Mouse (Mus musculus) CH12.LX (cell line): ENCODE measurements around the gene Tbca. TPM values are rescaled to one million over a fixed set of nuclear protein-coding genes. Genes with fewer than 3 reads are reported as not detected.

Source experiments
- DNase-seq: peaks from one replicate; pipeline ENCODE4 v3.0.0-alpha.2; 2013; ENCODE audit errors: extremely low read depth
- H3K27ac ChIP-seq: 2 replicates; pipeline ENCODE4 v1.5.1; 2012; ENCODE audit warnings: low read depth, mild to moderate bottlenecking, control low read depth, moderate library complexity; ENCODE audit not compliant: insufficient read depth
- H3K27me3 ChIP-seq: replicated peaks from 2 replicates; pipeline ENCODE3; 2012; ENCODE audit warnings: inconsistent platforms
- H3K36me3 ChIP-seq, 2 experiments: replicated peaks in 1 of 2; 2 replicates each; pipeline versions ENCODE3 to v1.6.1; 2012; ENCODE audit warnings: inconsistent platforms in 1 of 2, low read length in 1 of 2, mild to moderate bottlenecking in 1 of 2, mixed read lengths in 1 of 2, moderate library complexity in 1 of 2; ENCODE audit not compliant: control insufficient read depth in 1 of 2, insufficient read depth in 1 of 2
- H3K4me1 ChIP-seq, 2 experiments: 2 replicates each; pipeline ENCODE4 v1.6.1; 2012; ENCODE audit warnings: inconsistent platforms in 1 of 2, moderate library complexity in 1 of 2; ENCODE audit not compliant: insufficient read depth in 2 of 2, control insufficient read depth in 1 of 2
- H3K4me2 ChIP-seq: 2 replicates; pipeline ENCODE4 v1.6.1; 2012; ENCODE audit warnings: low read depth, mild to moderate bottlenecking, control low read depth; ENCODE audit not compliant: poor library complexity, insufficient read depth, severe bottlenecking
- H3K4me3 ChIP-seq, 3 experiments: fragments of 150-350 bp in 1 of 3; sonication (generic) in 1 of 3; replicated peaks in 1 of 3; 2 replicates each; pipeline versions ENCODE3 to v1.5.1; 2011 to 2012; ENCODE audit warnings: low read depth in 2 of 3, low read length in 2 of 3, mild to moderate bottlenecking in 2 of 3, moderate library complexity in 2 of 3, control low read depth in 1 of 3, improper control_type of control experiment in 1 of 3, inconsistent platforms in 1 of 3, mixed read lengths in 1 of 3; ENCODE audit not compliant: poor library complexity in 1 of 3
- H3K79me2 ChIP-seq: replicated peaks from 2 replicates; pipeline ENCODE4 v1.6.1; 2012; ENCODE audit warnings: mild to moderate bottlenecking, moderate library complexity; ENCODE audit not compliant: control insufficient read depth, poor library complexity, insufficient read depth, severe bottlenecking; ENCODE audit errors: extremely low read depth
- H3K9ac ChIP-seq: 2 replicates; pipeline ENCODE4 v1.6.1; 2012; ENCODE audit warnings: low read depth, mild to moderate bottlenecking, control low read depth, moderate library complexity; ENCODE audit not compliant: insufficient read depth
- H3K9me3 ChIP-seq: replicated peaks from 2 replicates; pipeline ENCODE3; 2012; ENCODE audit warnings: low read length, inconsistent platforms, mixed read lengths
- CHD1 ChIP-seq: IDR thresholded peaks from 2 replicates; pipeline ENCODE4 v1.6.1; 2012; ENCODE audit warnings: low read depth, low read length, improper control_type of control experiment, inconsistent platforms
- CHD2 ChIP-seq: IDR thresholded peaks from 2 replicates; pipeline ENCODE4 v1.6.1; 2011; ENCODE audit warnings: low read length, improper control_type of control experiment
- E2F4 ChIP-seq: IDR thresholded peaks from 2 replicates; pipeline ENCODE4 v1.6.1; 2011; ENCODE audit warnings: low read depth, low read length, improper control_type of control experiment; ENCODE audit not compliant: insufficient replicate concordance
- ETS1 ChIP-seq: conservative IDR thresholded peaks from 2 replicates; pipeline ENCODE4 v1.6.1; 2012; ENCODE audit warnings: low read depth, mild to moderate bottlenecking, inconsistent platforms, low read length, improper control_type of control experiment, moderate library complexity
- IRF4 ChIP-seq: IDR thresholded peaks from 2 replicates; pipeline ENCODE4 v1.6.1; 2014; ENCODE audit warnings: low read depth, mild to moderate bottlenecking, inconsistent platforms, low read length, improper control_type of control experiment
- JUN ChIP-seq: IDR thresholded peaks from 2 replicates; pipeline ENCODE4 v1.6.1; 2011; ENCODE audit warnings: low read depth, mild to moderate bottlenecking, low read length, improper control_type of control experiment, moderate library complexity; ENCODE audit not compliant: insufficient read depth
- JUND ChIP-seq: conservative IDR thresholded peaks from 2 replicates; pipeline ENCODE4 v1.6.1; 2011; ENCODE audit warnings: low read depth, low read length, improper control_type of control experiment
- KAT2A ChIP-seq: IDR thresholded peaks from 2 replicates; pipeline ENCODE4 v1.6.1; 2012; ENCODE audit warnings: low read length, improper control_type of control experiment, inconsistent platforms; ENCODE audit not compliant: insufficient replicate concordance
- MAFK ChIP-seq: IDR thresholded peaks from 2 replicates; pipeline ENCODE4 v1.6.1; 2011; ENCODE audit warnings: low read length, improper control_type of control experiment; ENCODE audit not compliant: insufficient replicate concordance
- MAX ChIP-seq: IDR thresholded peaks from 2 replicates; pipeline ENCODE4 v1.6.1; 2011; ENCODE audit warnings: low read length, improper control_type of control experiment
- MAZ ChIP-seq: IDR thresholded peaks from 2 replicates; pipeline ENCODE4 v1.6.1; 2012; ENCODE audit warnings: low read depth, mild to moderate bottlenecking, inconsistent platforms, low read length, improper control_type of control experiment, moderate library complexity
- MEF2A ChIP-seq: IDR thresholded peaks from 2 replicates; pipeline ENCODE4 v1.6.1; 2014; ENCODE audit warnings: low read depth, mild to moderate bottlenecking, inconsistent platforms, low read length, improper control_type of control experiment, borderline replicate concordance
- MYC ChIP-seq: IDR thresholded peaks from 2 replicates; pipeline ENCODE4 v1.6.1; 2011; ENCODE audit warnings: low read depth, mild to moderate bottlenecking, improper control_type of control experiment, low read length
- NELFE ChIP-seq: IDR thresholded peaks from 2 replicates; pipeline ENCODE4 v1.6.1; 2011; ENCODE audit warnings: low read depth, low read length, improper control_type of control experiment
- NRF1 ChIP-seq: IDR thresholded peaks from 2 replicates; pipeline ENCODE4 v1.6.1; 2014; ENCODE audit warnings: low read depth, mild to moderate bottlenecking, inconsistent platforms, low read length, improper control_type of control experiment, moderate library complexity
- POLR2A ChIP-seq: IDR thresholded peaks from 2 replicates; pipeline ENCODE4 v1.6.1; 2011; ENCODE audit warnings: low read depth, mild to moderate bottlenecking, improper control_type of control experiment, low read length
- RCOR1 ChIP-seq: conservative IDR thresholded peaks from 2 replicates; pipeline ENCODE4 v1.6.1; 2012; ENCODE audit warnings: low read depth, mild to moderate bottlenecking, inconsistent platforms, low read length, improper control_type of control experiment
- SIN3A ChIP-seq: IDR thresholded peaks from 2 replicates; pipeline ENCODE4 v1.6.1; 2012; ENCODE audit warnings: low read length, improper control_type of control experiment, inconsistent platforms
- TCF12 ChIP-seq: IDR thresholded peaks from 2 replicates; pipeline ENCODE4 v1.6.1; 2014; ENCODE audit warnings: low read depth, mild to moderate bottlenecking, inconsistent platforms, low read length, improper control_type of control experiment
- USF2 ChIP-seq: conservative IDR thresholded peaks from 2 replicates; pipeline ENCODE4 v1.6.1; 2011; ENCODE audit warnings: low read depth, low read length, improper control_type of control experiment
- dilution Hi-C: fragments of 300-500 bp; cut with MboI; formaldehyde crosslinking; loops from 2 replicates; pipeline ENCODE4 v1.14.3; 2020; ENCODE audit warnings: low sequenced_read_pairs; ENCODE audit not compliant: extremely low pct_unique_long_range_greater_than_20kb, extremely low pct_ligation_motif_present
- in situ Hi-C: fragments of 300-500 bp; cut with MboI; formaldehyde crosslinking; loops from 3 replicates; pipeline ENCODE4 v1.14.3; 2019; ENCODE audit warnings: low sequenced_read_pairs, low pct_ligation_motif_present, low pct_unique_long_range_greater_than_20kb, mixed read lengths
- polyA plus RNA-seq: library from polyadenylated mRNA; unstranded; fragments of >175 nt; gene quantifications from 2 replicates; pipeline ENCODE4 v1.2.1, GENCODE M21; 2012; ENCODE audit warnings: low read depth; ENCODE audit not compliant: insufficient read length
- total RNA-seq, 2 experiments: library from RNA; depleted of rRNA; stranded (reverse); fragments of 300-350 nt in 1 of 2; fragments of >200 nt in 1 of 2; gene quantifications; 2 replicates each; pipeline ENCODE4 v1.2.3; 2012 to 2014

Gene Tbca
- total and polyA plus RNA-seq, 3 experiments, result 141 to 552 (median 196) TPM

DNA sequence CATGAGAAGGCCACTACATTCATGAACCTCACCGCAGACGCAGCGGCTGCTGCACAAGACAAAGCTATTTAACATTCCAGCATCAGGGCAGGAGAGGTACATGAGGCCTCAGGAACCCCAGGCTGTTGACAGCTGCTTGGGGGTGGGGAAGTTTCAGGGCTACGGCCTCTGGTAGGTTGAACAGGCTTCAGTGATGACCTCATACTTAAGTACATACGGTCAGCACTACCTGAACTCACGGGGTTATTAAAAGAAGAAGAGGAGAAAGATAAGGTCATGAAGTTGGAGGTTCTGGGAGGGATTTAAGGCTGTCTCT, 19.6 kb upstream of the Tbca start:
- no peaks in the 10 kb centered on the region for H3K9me3 ChIP-seq
- no peak overlapping the region for H3K27ac ChIP-seq
- DNase-seq, result no peak
- peak overlapping the region in 1 of 3 experiments; percentile 14 for H3K4me3 ChIP-seq
- dilution Hi-C loops, result no loop called here
- H3K27me3 ChIP-seq, result no peaks in the 10 kb centered on the region
- H3K9ac ChIP-seq, result no peak overlapping the region
- in situ Hi-C loops, result no loop called here
- H3K4me1 ChIP-seq, result peaks cover 8 to 14% of the 10 kb centered on the region in 2 experiments
- H3K79me2 ChIP-seq, result no peaks in the 10 kb centered on the region
- no peaks in the 10 kb centered on the region for H3K36me3 ChIP-seq
- TF ChIP-seq SIN3A (no peak), MAZ (no peak), MAX (no peak), JUN (no peak), MAFK (no peak), TCF12 (no peak), USF2 (no peak), NELFE (no peak), KAT2A (no peak)
- H3K4me2 ChIP-seq, result peak overlapping the region; percentile 76

GRCm38 (mm10) chr13:94786866-94787265, 1.8 kb upstream of the Tbca start:
- no peak overlapping the region for H3K4me2 ChIP-seq
- TF ChIP-seq KAT2A, result no peak
- TF ChIP-seq, all 38 proteins: peak for 0
- Histone ChIP-seq H3K9me3 (no peaks in the 10 kb centered on the region), H3K9ac (no peak overlapping the region), H3K4me1 (peaks cover 3 to 20% of the 10 kb centered on the region in 2 experiments), H3K36me3 (no peaks in the 10 kb centered on the region), H3K27me3 (no peaks in the 10 kb centered on the region), H3K27ac (no peak overlapping the region), H3K4me3 (no peak overlapping the region), H3K79me2 (peaks cover 8% of the 10 kb centered on the region)
- in situ Hi-C loops (no loop called here), dilution Hi-C loops (no loop called here)
- no peak for DNase-seq

GRCm38 (mm10) chr13:94794689-94795088, 6.0 kb downstream of the Tbca start:
- dilution Hi-C loops, result no loop called here
- no peak overlapping the region for H3K4me3 ChIP-seq
- DNase-seq, result no peak
- H3K4me1 ChIP-seq, result peaks cover 3 to 36% of the 10 kb centered on the region in 2 experiments
- no peaks in the 10 kb centered on the region for H3K9me3 ChIP-seq
- TF ChIP-seq JUND (no peak), MAX (no peak), CHD2 (no peak), RCOR1 (no peak), MEF2A (no peak), E2F4 (no peak), CHD1 (no peak), TCF12 (no peak), IRF4 (no peak), POLR2A (no peak), NRF1 (no peak), USF2 (no peak), MAZ (no peak), MYC (no peak), ETS1 (no peak)
- TF ChIP-seq, all 38 proteins: peak for 0
- peaks cover 31% of the 10 kb centered on the region for H3K79me2 ChIP-seq
- H3K4me2 ChIP-seq, result no peak overlapping the region
- peaks cover 0 to 15% of the 10 kb centered on the region in 2 experiments for H3K36me3 ChIP-seq
- H3K27ac ChIP-seq, result no peak overlapping the region
- no peaks in the 10 kb centered on the region for H3K27me3 ChIP-seq
- in situ Hi-C loops, result no loop called here
- H3K9ac ChIP-seq, result no peak overlapping the region
